Mouse (Mus musculus): ENCODE data around the gene D17Wsu92e.

D17Wsu92e gene

DNA sequence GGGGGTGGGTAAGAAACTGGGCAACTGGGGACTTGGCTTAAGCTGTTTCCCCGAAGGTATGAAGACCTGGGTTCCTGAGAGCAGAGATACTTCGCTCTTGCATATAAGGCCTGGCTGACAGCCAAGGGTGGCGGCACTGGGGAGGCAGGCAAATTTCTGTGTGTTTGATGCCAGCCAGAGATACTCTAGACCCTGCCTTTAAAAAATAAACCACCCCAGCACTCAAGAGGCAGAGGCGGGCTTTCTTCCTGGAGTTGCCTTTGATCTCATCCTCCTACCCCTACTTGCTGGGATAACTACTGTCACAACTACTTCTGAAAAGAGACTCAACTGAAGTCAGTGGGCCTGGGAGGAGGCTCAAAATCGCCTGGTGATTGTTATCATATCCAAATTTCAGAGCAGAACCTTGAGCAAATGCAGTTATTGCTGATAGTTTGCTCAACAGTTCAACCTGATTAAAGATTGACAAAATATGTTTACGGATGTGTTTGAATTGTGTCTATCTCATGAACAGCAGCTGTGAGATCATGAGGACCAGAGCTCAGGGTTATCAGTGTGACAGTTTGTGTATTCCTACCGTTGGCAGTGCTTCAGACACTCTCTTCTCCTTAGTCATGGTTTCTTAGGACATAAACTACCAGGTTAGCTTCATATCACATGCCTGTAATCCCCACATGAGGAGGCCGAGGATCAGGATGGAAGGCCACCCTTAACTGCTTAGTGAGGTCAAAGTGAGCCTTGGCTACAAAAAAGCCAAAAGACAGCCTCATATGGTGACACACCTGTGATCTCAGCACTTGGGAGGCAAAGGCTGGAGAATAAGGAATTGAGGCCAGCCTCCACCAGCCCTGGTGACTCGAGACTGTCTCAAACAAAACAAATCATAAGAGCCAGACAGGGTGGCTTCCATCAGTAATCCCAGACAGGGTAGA, 1.2 kb upstream of the D17Wsu92e start:
- DNase-seq (ENCODE audit: extremely low spot score, low read depth, low spot score) = no peak

DNA sequence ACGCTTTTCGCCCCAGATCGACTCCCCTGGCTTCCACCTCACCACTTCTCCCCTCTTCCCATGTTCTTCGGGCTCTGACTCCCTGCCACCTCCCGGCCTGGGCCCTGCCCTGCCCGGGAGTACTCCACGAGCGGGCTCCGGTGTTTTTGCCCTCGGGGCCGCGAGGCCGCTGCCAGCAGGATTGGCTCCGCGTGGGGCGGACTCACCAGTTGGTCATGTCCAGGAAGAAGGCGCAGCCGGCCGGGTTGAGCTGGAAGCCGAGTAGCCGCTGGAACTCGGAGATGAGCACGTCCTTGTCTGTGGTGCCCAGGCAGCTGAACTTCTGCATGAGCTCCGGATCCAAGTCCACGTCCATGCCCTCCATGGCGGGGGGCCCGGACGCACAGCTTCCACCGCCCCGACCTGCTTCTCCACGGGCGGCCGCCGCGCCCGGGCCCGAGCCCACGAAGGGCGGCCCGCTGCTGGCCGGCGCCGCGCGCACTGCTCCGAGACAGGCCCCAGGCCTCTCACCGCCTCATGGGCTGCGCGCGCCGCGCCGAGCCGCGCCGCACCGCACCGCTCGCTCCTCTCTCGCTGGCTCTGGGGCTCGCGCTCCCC, 379 bp downstream of the D17Wsu92e start:
- DNase-seq (ENCODE audit: extremely low spot score, low read depth, low spot score) = no peak

DNA sequence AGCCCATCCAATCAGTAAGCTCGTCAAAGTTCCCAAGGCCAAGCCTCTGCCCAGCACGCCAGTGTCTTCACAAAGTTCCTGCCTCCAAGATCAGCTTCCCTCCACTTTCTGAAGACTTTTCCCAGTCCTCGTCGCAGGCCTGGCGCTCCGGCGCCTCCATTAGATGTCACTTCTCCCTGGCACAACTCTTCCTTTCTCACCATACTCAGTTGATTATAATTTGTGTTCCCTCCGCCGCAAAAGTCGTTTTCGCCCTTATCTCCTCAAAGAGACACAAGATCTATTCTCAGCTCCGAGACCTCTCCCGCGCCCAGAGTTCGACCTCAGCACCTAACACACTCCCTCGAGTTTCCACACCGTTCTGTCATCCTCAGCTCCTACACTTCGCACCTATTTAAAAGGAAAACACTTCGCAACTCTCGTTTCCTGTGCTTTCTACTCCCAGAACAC, 902 bp downstream of the D17Wsu92e start:
- DNase-seq (ENCODE audit: extremely low spot score, low read depth, low spot score) = no peak

DNA sequence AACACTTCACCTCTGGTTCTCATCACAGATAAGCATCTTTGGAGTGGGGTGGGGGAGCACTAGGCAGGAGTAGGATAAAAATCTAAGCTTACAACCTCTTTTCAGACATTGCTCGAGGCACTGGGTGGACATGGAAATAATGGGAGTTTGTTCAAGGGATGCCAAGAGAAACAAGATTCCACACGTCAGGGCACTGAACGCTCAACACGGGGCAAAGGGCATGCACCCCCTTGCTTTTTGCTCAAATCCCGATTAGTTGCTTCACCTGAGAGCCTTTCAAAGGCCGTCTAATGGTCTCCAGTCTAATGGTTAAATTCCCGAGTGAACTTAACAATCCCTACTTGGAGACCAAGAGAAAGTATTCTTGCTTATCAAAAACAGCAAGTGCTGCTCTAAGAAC, 1.4 kb downstream of the D17Wsu92e start:
- no peak for DNase-seq (ENCODE audit: extremely low spot score, low read depth, low spot score)

DNA sequence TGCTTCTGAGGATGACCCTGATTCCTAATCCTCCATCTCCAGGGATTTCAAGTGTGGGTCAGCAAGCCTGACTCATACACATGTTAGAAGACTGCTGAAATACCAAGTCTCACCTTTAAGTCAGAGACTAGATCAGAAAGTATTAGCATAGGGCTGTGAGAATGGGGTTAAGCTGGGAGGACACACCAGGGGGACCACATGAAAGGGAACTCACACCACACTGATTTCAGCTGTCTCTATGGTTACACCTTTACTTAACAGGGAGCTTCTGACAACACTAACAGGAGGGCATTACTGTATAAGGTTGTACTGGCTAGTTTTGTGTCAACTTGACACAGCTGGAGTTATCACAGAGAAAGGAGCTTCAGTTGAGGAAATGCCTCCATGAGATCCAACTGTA, 5.8 kb downstream of the D17Wsu92e start:
- no peak for DNase-seq (ENCODE audit: extremely low spot score, low read depth, low spot score)

DNA sequence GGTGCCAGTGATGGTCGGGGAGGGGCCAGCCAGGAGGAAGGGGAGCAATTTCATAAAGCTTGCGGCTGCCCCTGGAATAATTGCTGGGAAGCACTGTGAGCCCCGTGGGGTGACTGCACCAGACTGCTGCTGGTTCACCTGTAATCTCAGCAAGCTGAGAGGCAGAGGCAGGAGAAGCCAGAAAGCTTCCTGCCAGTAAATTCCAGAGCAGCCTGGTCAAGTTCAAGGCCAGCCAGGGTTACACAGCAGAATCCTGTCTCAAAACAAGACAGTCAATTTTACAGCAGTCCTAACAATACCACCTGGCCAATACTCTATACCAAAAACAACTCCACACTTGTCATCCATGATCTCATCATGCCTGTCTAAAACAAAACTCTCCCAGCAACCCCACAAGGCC, 8.5 kb downstream of the D17Wsu92e start:
- no peak for DNase-seq (ENCODE audit: extremely low spot score, low read depth, low spot score)

DNA sequence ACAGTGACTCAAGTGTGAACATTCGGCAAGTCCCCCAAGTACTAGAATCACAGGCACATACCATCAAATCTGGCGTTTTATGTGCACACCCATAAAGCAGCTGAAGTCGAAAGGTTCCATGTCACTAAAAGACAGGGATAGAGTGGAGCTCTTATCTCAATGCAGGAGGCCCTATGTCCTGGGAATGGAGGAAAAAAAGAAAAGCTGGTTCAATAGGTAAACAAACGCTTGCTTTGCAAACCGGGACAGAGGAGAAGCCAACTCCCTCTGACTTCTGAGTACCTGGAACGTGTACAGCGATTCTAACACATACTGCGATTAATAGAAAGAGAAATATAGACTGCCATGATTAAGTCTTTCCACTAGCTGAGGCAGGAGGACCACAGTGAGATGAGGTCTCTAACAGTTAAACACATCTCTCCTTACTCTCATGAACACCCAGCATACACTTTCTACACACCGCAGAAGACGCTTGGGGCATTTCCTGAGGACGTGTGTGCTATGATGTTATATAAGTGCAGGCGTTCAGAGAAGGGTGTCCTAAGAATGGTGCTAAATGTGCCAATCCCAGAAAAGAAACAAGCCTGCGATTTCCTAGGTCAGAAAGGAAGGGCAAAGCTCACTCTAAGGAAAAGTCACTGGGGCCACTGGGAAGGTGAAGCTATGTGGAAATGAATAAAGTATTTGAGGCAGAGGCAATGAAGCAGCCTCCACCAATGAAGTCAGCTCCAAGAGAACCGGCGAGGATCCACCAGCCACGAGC, 9.7 kb downstream of the D17Wsu92e start:
- DNase-seq (ENCODE audit: extremely low spot score, low read depth, low spot score) = no peak

DNA sequence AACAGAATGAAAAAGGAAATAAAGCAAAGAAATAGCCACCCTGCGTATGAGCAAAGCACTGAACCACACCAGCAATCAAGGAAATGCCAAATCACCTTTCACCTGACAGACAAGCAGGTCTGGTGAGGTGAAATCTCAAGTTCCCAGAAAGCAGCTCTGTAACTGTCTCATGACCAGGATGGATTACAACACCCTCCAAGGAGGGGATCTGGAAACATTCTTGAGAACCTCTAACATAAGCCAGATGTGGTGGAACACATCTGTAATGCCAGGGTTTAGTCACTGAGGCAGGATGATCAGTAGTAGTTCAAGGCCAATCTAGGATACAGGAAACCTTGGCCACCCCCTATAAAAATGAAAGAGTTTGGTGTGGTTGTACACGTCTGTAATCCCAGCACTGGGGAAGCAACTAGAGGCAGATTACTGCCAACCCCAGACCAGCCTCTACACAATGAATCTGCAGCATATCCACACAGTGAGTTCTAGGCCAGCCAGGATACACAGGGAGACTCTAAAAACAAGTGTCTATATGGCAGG, 12.8 kb downstream of the D17Wsu92e start:
- DNase-seq (ENCODE audit: extremely low spot score, low read depth, low spot score) = no peak

DNA sequence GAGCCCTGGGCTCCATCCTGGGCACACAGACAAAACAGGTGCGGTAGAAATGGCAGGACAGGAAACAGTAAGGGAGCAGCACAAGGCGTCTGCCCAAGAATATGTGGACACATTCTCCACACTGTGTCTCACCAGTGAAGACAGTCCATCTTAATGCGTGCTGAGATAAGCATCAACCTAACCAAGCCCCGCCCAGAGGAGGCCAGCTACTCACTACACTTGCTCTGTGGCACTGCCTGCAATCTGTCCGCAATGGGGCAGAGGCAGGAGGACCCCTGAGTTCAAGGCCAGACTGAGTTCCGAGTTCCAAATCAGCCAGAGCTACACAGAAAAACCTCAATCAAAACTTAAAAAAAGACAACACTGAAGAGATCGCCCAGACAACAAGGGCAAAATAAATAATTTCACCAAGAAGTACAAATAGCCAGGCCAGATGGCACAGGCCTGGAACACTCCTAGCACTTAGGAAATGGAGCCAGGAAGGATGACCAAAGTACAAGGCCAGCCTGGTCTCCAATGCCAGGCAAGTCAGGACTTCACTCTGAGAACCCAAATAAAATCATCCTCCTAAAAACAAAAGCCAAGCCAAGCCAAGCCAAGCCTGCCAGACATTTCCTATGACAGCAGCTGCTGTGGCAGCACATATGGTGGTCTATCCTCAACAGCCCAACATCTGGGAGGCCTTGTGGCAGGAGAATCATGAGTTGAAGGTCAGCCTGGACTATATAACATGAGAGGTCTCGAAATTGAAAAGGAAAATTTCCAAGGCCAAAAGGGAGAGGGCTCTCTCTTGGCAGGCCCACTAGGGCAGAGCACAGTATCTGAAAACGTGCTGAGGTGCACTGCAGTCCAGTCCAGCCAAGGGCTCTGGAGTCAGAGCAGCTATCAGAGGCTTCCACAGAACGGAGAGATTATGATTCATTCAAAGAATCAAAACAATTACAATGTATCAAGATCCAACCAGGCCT, 15.4 kb downstream of the D17Wsu92e start:
- DNase-seq (ENCODE audit: extremely low spot score, low read depth, low spot score) = no peak

DNA sequence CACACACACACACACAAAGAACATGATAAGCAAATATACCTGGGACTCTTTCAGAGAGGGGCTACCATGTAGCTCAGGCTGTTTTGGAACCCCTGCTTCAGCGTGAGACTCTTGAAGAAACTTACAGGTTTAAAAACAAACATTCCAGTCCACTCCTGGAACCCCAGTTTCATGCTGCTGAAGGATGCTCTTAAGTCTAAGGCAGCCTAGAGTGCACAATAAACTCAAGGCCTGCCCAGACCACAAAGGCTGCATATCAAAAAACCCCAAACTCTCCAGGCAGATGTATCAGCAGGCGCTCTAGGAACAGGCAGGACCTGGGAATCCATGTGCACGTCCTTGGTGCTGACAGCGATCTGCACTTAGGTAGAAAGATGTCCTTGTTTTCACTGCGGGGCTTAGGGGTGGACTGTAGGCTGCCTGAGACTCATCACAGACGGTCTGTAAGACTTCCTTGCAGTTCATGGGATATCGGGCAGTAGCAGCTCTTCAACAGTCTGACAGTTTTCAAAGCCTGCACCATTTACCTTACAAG, 16.2 kb downstream of the D17Wsu92e start:
- DNase-seq (ENCODE audit: extremely low spot score, low read depth, low spot score) = no peak

DNA sequence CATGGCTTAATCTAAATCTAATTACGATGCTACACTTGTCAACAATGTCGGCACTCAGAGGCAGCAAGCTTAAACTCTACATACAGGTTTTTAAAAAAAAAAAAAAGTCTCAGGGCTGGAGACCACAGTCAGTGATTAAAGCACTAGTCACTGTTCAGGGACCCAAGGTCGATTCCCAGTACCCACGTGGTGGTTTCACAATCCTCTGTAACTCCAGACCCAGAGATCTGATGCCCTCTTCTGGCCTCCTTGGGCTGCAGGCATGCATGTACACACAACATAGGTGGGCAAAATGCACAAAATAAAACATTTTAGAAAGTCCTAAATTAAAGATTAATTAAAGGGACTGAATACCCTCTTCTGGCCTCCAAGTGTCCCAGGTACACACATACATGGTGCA, 16.7 kb downstream of the D17Wsu92e start:
- no peak for DNase-seq (ENCODE audit: extremely low spot score, low read depth, low spot score)

DNA sequence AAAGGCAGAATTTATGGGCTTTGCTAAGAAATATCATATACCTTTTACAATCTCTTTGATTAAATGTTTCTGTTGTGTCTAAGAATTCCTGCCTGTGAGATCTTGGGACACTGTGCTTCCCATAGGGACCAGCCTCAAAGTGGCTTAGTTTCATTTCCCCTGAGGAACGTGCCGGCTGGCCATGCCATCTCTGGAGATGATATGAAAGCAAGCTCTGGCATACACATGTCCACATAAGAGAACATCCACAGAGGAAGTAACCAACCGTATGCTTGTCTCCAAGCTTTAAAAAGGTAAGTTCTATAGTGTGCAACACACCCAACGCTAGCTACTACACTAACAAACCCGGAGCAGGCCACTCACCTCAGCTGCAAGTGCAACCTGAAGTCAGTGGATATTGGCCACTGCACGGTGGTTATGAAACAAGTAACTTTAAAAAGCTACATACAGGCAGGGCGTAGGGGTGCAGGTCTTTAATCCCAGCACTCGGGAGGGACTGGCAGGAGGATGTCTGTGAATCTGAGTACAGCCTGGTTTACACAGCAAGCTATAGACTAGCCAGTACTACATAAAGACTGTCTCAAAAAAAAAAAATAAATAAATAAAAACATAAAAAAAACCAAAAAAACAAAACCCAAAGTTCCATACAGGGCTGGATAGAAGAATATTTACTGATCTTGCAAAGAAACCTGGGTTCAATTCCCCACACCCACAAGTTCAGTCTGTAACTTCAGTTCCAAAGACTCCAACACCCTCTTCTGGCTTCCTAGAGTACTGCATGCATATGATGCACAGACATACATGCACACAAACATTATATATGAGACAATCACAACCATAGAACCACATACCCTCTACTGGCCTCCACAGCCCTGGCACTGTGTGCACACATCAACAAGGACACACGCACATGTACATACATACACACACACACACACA, 19.5 kb downstream of the D17Wsu92e start:
- DNase-seq (ENCODE audit: extremely low spot score, low read depth, low spot score) = no peak

DNA sequence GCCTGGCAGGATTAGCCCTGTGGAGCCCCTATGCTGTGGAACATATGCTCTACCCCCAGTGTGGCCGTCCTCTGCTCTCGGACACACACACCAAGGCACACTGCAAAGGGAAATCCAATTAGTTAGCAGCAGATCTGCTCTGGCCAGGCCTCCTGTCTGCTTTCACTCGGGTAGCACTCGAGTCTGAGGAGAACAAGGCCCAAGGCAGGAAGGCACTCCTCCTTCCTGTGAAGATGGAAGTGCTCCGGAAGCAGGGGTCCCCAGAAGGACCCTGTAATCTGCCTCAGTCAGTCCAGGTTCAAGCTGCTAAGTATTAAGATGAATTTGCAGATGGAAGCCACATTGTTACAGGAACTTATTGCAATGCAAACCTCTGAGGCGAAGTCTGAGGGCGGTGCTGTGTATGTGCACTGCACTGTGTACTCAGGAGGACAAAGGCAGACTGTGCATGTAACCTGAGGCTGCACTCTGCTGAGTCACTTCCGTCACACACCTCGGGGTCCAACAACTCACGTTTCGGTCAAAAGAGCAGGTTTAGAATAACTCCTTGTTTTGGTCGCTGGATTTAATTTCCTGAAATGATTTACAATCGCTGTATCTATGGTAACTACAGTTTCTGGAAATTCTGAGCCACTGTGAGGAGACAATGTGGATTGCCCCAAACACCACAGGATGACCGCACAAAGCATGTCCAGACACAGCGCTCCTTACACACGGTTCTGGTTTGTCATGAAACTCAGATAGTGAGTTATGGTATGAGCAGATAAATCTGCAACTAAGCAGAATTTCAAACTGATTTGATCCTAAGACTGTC, 20.5 kb downstream of the D17Wsu92e start:
- DNase-seq (ENCODE audit: extremely low spot score, low read depth, low spot score) = peak; percentile 77

DNA sequence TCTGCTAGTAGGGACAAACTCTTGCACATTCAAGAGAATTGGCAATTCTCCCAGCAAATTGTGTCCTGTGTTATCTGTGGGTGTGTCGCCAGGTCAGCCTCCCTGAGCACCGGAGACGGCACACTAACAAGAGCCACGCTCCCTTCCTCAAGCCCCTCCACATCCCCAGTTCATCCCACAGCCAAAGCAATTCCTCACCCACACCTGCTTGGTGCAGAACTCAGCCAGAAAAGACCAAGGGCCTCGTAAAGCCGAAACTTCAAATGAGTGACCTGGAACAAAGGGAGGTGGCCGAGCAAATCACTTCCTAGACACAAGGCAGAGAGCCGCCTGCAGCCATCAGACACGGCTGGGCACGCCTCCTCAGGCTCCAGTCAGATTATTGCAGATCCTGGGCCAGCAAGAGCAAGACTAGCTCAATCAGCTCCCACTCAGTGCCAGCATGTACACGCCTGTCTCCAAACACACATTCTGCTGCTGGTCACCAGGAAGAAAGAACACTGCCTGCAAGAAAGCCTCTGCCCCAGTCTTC, 23.0 kb downstream of the D17Wsu92e start:
- DNase-seq (ENCODE audit: extremely low spot score, low read depth, low spot score) = no peak

DNA sequence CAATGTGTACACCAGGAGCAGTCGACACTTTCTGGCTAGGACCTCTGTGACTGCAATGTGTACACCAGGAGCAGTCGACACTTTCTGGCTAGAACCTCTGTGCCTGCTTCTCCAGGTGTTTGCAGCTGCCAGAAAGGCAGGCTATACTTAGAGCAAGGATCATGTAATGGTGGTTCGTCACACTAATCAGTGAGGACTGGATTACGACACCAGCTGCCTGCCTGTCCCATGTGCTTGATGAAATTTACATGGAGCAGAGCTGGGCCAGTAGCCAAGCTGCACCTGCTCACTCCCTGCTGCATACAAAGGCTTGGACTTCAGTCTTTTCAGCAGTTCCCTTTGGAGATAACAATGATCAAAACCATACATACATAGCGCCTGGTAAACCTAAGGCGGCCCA, 23.7 kb downstream of the D17Wsu92e start:
- DNase-seq (ENCODE audit: extremely low spot score, low read depth, low spot score) = no peak

DNA sequence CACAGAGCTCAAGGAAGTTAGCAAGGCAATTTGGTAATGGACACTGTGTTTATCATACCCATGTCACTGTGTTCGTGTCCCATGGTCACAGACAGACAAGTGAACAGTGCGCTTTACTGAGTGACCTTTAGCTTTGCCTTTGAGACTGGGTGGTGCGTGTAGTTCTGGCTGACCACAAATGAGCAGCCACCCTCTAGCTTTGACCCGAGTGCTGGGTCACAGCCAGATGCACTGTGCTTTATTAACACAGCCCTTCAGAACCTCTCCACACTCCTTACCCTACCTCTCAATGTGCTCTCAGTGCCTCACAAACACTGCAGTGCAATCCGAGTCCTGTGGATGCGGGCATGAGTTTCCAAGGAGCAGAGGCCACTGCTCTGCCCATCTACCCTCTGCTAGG, 27.3 kb downstream of the D17Wsu92e start:
- no peak for DNase-seq (ENCODE audit: extremely low spot score, low read depth, low spot score)

DNA sequence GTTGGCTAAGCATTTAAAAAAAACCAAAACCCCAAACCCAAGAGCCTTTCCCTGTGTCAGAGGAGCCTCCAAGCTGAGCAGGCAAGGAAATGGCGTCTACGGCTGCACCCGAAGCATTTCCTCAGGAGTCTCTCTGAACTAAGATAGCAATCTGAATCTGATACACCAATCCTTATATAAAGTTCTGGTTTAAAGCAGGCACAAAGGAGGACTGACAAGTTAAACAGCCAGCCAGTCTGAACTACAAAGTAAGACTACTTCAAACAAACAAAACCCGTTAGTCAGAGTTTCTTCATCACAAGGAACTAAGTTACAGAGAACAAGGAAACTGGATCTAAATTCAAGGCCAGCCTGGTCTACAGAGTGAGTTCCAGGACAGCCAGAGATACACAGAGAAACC, 27.9 kb downstream of the D17Wsu92e start:
- DNase-seq (ENCODE audit: extremely low spot score, low read depth, low spot score) = no peak

DNA sequence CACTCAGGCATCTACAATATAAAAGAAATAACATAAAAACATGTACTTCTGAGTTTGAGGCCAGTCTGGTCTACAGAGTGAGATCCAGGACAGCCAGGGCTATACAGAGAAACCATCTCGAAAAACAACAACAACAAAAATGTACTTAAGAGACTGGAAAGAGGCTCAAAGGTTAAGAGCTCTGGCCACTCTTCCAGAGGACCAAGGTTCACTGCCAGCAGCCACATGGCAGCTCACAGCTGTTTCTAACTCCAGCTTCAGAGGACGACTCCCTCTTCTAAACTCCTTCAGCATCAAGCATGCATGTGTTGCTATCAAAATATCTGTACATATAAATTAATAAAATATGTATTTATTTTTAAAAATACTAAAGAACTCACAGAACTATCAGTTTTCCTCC, 28.9 kb downstream of the D17Wsu92e start:
- no peak for DNase-seq (ENCODE audit: extremely low spot score, low read depth, low spot score)
